Mouse (Mus musculus) cerebellum, adult 9-11 months (tissue): ENCODE data around the gene Vstm5.
"Not testable (repeated sequence)": the region's sequence is repeated elsewhere in the genome, so short reads cannot be mapped to it uniquely, and the experiment has no call there.

Experiments
- DNase-seq: peaks from one replicate; pipeline ENCODE4 v3.0.0; 2022

The Vstm5 gene

GRCm38 (mm10) chr9:15263487-15263886, 24.6 kb downstream of the Vstm5 start:
- DNase-seq = peak; percentile 64

GRCm38 (mm10) chr9:15273981-15274380, 35.1 kb downstream of the Vstm5 start:
- no peak for DNase-seq

GRCm38 (mm10) chr9:15276855-15277254, 38.0 kb downstream of the Vstm5 start:
- no peak for DNase-seq

GRCm38 (mm10) chr9:15278343-15278742, 39.5 kb downstream of the Vstm5 start:
- no peak for DNase-seq

GRCm38 (mm10) chr9:15279139-15279648, 40.3 kb downstream of the Vstm5 start:
- no peak for DNase-seq

- DNase-seq = peak; percentile 93
Measured at GRCm38 (mm10) chr9:15279649-15280490, 41.0 kb downstream of the Vstm5 start, which contains the start of gene Med17. Gene Med17 (minus strand): TSS chr9:15279931.

- no peak for DNase-seq
Measured at GRCm38 (mm10) chr9:15280491-15280879, 41.6 kb downstream of the Vstm5 start.

- no peak for DNase-seq
Measured at GRCm38 (mm10) chr9:15285443-15285842, 46.6 kb downstream of the Vstm5 start.

GRCm38 (mm10) chr9:15287846-15288245, 49.0 kb downstream of the Vstm5 start:
- no peak for DNase-seq

- DNase-seq = no peak
Measured at GRCm38 (mm10) chr9:15288402-15288801, 49.6 kb downstream of the Vstm5 start.

- DNase-seq = no peak
Measured at GRCm38 (mm10) chr9:15289251-15289650, 50.4 kb downstream of the Vstm5 start.

GRCm38 (mm10) chr9:15297112-15297511, 58.3 kb downstream of the Vstm5 start:
- DNase-seq = no peak

GRCm38 (mm10) chr9:15298451-15298850, 59.6 kb downstream of the Vstm5 start:
- DNase-seq = no peak

- no peak for DNase-seq
Measured at GRCm38 (mm10) chr9:15300056-15300455, 61.2 kb downstream of the Vstm5 start.

- no peak for DNase-seq
Measured at GRCm38 (mm10) chr9:15301399-15301798, 62.6 kb downstream of the Vstm5 start.

- not testable (repeated sequence) for DNase-seq
Measured at GRCm38 (mm10) chr9:15302006-15302405, 63.2 kb downstream of the Vstm5 start.

GRCm38 (mm10) chr9:15302881-15303280, 64.0 kb downstream of the Vstm5 start:
- DNase-seq = no peak

GRCm38 (mm10) chr9:15305503-15306397, 66.9 kb downstream of the Vstm5 start, which contains the start of gene Taf1d:
Gene Taf1d (plus strand): TSS chr9:15306214.
- DNase-seq = peak; percentile 96

GRCm38 (mm10) chr9:15306398-15307119, 67.7 kb downstream of the Vstm5 start, which contains the start of gene 4931406C07Rik:
Gene 4931406C07Rik (minus strand): TSS chr9:15306448.
- no peak for DNase-seq

- DNase-seq = no peak
Measured at GRCm38 (mm10) chr9:15307257-15307656, 68.4 kb downstream of the Vstm5 start.

GRCm38 (mm10) chr9:15308254-15308653, 69.4 kb downstream of the Vstm5 start:
- no peak for DNase-seq
